Mouse (Mus musculus) cerebellum, adult 9-11 months (tissue): Measurements from ENCODE around the gene Sla2.
"Not testable (repeated sequence)": the region's sequence is repeated elsewhere in the genome, so short reads cannot be mapped to it uniquely, and the experiment has no call there.

Experiments
- DNase-seq: peaks from one replicate; pipeline ENCODE4 v3.0.0; 2022

The Sla2 gene

DNA sequence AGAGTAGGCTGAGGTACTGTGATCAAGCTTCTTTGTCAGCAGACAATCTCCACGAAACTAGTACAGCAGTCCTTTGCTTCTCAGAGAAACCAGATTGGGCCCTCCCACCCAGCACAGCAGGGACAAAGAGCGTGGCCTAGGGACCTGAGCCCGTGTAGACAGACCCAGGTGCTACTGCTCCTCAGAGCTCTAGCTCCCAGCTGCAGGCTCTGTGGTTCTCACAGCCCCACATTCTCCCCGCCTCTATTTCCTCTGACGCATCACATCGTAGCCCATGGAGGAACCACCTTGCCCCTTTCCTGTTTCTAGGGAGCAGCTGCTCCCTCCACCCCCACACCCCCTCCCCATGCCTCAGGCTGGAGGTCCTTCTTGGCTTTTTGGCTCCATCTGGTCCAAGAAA is at the start of gene Sla2:
Gene Sla2, minus strand, starts transcription at position 176 of the 400 bp plus-strand sequence.
- no peak for DNase-seq

DNA sequence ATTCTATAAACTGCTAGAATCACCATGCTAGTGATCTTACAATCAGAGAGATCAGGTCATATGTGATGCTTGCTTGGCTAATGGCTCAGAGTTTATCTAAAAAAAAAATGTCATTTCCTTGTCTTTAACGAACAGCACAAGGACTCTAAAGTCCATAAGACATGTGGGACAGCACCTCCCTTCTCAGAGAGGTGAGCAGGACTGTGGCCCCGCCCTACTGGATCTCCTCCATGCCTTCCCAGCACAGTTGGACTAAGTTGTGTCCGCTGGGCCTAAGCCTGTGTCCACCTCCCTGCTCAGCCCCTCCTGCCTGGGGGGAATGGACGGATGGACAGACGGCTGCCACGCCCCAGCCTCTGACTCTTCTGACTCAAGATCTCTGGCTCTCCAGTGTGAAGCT is 48.0 kb upstream of the Sla2 start:
- no peak for DNase-seq

DNA sequence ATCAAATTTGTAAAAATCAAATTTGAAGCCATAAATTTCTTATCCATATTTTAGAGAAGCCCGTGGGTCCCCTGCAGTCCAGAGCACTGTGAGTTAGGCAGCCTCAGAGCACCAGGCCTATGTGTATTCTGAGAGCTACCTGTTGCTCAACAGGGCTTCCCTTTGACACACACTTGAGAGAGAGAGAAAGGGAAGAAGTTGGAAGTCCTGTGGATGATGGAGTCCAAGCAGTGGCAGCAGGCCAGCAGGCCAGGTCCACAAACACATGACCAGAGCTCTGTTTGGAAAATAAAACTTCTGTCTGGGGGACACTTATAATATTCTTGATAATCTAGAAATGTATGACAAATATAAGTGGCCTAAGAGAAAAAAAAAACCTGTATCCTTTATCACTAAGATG is 46.4 kb upstream of the Sla2 start:
- no peak for DNase-seq

DNA sequence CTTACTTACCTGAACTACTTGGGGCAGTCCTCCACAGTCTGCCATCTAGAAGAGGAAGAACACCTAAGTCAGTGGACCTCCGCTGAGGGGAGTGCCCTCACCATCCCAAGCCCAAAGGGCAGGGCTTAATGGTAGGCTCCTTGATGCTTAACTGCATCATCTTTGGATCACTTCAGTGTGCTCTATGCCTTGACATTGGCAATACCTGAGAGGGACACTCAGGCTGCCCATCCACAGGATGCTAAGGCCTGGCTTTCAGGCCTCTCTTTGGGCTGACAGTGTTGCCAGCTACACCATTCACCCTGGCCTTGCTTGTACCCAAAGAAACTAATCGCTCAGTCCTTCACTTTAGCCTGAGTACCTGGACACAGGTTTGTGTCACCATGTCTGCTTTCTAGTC is 44.4 kb upstream of the Sla2 start:
- DNase-seq, result no peak

DNA sequence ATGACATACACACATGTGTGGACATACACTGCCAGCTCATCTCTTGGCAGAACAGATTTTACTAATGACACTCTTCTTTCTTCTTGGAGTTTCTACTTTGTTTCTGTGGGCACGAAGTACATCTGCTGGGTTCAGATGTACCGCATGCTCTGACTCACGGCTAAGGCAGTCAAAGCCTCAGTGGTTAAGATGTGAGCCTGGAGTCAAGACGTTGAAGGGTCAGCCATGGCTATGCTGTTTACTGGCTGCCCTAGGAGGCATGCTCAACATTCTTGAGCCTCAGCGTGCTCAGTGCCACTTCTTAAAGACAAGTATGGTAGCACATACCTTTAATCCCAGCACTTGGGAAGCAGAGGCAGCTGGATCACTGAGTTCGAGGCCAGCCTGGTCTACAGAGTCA is 43.6 kb upstream of the Sla2 start:
- DNase-seq, result no peak

DNA sequence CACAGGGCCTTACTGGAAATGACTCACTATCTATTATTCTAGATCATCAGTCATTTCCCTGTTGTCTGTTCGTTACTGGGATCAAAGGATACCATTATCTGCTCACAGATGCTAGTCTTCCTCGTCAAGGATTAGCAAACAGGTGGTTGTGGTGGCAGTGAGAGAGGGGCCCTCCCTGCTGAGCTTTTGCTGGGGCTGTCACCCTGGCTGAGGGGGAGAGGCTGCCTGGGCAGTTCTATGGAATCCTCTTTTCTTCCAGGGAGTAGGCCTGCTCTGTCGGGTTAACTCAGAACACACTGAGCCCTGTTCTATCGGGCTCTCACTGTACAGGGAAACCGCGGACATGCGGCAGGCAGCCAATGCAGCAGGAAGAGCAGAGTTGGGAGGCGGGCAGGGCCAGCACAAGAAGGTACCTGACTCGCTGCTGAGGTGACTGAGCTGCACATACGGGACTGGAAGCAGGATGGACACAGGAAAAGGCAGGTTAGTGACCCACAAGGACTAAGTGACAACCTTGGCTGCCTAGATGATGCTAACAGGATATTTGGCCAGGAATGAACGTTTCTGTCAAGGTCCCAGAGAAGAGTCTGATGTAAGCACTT is 42.6 kb upstream of the Sla2 start:
- DNase-seq, result no peak

DNA sequence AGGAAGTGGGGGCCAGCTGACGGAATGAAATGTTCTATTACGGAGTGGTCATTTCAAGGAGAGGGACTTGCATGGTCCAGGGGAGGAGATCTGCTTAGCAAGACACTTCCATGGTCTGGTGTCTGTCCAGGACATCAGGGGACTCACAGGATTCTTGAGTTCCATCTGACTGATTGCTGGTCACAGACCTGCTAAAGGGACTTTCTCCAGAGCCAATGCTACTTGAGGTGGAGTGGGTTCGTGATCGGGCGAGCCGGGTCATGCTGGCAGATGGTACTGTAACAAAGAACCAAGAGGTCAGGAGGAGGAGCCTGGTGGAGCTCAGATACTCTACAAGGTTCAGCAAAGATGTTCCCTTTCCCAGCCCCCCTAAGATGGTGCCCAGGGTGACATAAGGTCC is 41.6 kb upstream of the Sla2 start:
- DNase-seq, result no peak

DNA sequence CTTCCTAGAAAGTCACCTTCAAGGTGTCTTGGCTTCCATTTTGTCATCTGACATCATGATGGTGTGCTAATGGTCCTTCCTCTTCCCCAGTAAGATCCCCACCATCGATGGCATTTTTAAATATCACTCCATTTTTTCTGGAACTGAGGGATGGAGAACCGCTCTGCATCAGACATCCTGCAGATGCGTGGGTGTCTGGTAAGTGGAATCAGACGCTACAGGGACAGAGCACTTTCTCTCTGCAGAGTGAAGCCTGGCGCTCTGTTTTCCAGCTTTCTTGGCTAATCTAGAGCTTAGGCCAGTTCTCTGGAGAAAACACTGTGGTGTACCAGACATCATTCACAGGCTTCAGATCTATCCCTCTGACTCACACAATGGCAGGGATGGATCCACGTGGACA is 40.7 kb upstream of the Sla2 start:
- no peak for DNase-seq

DNA sequence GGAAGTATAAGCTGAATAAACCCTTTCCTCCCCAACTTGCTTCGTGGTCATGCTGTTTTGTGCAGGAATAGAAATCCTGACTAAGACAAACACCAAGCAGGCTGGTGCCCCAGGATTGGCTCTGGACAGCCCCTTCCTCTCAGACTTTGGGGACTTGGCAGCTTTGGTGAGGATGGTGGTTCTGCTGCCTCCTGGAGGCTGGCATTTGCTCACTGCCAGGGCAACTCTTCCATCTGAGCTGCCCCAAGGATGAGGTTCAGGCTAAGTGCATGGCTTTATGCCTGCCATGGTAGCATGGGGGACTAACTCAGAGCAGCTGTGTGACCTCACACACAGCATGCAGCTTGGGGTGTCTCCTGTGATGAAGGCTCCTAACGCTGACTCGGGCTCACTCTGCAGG is 38.6 kb upstream of the Sla2 start:
- DNase-seq, result not testable (repeated sequence)

DNA sequence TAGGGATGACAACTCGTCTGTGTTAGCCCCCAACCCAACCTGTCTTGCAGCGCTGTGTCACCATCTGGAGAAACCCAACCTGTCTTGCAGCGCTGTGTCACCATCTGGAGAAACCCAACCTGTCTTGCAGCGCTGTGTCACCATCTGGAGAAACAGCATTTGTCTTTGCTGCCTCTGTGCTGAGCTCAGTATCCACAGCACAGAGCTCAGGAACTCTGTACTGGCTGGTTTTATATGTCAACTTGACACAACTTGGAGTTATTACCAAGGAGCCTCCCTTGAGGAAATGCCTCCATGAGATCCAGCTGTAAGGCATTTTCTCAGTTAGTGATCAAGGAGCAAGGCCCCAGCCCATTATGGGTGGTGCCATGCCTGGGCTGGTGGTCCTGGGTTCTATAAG is 38.1 kb upstream of the Sla2 start:
- DNase-seq, result not testable (repeated sequence)

DNA sequence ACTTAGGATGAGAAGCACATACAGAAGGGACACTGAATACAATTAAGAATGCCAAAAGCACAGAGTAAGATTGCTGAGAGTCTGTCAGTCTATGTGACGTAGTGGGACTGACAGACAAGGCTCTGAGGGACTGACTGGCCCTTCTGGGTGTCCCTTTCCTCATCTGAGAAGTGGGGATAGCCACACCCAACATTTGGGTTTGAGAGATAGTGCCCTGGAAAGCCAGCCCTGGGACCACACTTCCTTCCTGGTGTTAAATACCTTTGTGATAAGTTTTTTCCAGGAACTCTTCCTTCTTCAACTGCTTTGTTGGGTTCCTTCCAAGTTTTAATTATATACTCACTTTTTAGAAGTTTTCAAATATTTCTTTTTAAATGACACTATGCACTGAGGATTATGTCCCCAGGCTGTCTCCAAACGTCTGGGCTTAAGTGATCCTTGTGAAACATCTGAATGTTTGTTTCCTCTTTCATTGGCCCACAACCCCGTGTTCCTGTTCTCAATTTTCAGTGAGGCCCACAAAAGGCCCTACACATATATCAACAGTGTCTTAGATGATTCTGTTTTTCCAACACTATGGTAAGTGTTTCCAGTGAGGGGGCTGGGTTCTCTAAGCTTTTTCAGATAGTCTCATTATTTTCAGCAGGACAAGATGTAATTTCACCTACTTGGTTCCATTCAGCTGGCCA is 37.4 kb upstream of the Sla2 start:
- no peak for DNase-seq

DNA sequence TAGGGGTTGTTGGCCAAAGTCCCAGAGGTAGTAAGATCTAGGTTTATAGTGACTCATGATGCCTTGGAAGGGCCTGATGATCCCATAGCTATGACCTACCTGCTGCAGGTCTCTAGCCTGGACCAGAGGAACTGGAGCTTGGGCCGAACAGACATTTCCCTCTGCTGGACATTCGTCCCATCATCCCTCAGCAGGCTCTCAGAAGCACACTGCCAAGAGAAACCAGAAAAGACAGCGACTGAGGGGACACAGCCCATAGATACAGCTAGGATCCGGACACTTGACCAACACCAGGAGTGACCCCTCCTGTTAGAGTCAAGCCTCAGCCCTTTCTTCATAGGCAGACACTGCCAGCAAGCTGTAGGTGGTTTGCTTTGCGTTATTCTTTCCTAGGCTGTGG is 36.1 kb upstream of the Sla2 start:
- no peak for DNase-seq

DNA sequence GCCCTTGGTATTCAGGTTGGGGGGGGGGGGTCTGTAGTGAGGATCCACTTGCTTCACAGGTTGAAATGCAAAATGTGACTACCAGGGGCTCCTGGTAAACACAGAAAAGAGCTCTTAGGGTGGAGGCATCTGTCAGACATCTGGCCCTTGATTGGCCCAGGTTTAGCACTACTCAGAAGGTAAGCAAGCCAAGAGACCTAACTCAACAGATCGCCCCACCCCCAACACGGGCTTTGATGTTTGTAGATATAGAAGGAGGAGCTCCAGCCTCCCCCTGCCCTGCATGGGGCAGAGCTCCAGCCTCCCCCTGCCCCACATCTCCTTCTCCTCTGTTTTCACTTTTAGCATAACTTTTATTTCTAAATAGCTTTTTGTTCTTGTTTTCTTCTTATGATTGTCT is 32.8 kb upstream of the Sla2 start:
- no peak for DNase-seq

DNA sequence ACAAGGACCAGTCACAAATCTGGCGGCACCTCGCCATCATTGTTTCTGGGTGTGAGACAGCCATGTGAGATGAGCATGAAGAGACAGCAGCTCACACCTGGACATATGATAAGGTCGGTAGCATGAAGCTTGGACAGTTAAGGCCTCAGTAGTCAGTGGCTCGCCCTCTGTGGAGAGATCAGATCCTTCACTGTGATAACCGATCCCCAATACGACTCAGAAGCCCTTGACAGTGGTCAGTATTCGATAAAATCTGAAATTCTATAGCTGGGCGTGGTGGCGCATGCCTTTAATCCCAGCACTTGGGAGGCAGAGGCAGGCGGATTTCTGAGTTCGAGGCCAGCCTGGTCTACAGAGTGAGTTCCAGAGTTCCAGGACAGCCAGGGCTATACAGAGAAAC is 32.2 kb upstream of the Sla2 start:
- not testable (repeated sequence) for DNase-seq

DNA sequence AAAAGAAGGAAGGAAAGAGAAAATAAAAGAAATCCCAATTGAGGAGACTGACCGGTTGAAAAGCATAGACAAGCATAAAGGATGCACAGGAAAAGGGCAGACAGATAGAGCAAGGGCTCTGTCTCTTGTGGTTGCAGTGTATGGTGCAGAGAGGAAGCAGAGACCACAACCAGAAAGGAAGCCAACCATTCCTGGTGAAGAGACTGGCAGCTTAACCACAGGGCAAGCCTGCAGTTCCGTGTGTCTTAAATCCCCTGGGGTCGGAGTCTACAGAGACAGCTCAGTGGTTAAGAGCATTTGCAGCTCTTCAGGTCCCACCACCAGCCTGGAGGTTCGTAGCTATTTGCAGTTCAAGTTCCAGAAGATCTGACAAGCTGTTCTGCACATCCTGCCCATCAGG is 31.6 kb upstream of the Sla2 start:
- DNase-seq, result no peak

DNA sequence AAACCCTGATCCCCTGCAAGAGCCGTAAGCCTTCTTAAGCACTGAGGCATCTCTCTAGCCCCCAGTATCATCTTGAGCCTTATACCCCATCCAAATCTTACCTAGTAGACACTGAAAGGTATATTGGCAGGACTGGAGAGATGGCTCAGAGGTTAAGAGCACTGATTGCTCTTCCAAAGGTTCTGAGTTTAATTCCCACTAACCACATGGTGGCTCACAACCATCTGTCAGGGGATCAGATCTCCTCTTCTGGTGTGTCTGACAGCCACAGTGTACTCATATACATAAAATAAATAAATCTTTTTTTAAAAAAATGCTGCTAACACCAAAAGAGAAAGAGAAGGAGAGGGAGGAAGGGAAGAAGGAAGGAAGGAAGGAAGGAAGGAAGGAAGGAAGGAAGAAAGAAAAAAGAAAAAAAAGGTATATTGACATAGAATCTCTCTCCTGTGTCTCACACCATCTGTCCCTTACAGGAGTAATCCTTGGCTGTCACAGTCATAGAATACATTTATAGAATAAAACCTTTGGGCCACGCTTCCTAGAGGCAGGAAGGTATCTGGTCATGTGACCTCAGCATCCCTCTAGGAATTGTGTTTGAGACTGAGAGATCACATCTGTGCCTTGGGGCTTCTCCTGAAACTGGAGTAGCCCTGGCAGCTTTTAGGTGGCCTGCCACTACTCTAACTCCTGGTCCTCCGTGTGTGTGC is 29.6 kb upstream of the Sla2 start:
- DNase-seq, result no peak

DNA sequence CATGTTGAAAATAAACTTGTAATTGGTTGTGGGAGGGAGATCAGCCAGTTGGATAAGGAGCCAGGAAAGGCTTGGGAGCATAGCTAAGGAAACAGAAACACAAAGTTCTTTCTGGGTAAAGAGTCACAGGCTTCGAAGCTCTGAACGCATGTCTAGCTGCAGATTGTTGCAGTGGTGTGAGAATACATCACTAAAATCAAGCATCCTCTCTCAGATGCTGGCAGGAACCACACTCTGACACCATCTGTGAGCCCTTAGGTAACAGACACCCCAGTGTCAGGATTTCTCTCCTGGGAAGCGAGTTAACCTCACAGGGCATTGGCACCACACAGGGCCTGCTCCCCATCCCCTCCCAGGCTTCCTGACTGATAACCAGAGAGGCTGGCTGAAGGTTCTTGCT is 28.6 kb upstream of the Sla2 start:
- DNase-seq, result no peak

DNA sequence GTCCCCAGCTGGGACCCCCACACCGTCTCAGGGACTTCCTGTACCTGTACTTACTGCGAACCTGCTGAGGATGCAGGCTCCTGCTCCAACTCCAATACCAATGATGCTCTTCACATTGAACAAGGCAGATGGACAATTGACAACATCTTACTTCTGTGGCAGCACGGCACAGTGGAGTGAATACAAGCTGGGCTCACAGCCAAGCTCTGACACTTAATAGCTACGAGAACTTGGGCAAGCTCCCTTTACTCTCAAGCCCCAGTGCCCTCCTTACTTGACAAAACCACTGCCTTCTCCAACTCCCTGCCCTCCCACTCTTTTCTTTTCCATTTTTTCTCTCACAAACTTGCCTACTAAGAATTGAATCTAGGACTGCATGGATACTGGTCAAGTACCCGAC is 26.2 kb upstream of the Sla2 start:
- DNase-seq, result no peak

DNA sequence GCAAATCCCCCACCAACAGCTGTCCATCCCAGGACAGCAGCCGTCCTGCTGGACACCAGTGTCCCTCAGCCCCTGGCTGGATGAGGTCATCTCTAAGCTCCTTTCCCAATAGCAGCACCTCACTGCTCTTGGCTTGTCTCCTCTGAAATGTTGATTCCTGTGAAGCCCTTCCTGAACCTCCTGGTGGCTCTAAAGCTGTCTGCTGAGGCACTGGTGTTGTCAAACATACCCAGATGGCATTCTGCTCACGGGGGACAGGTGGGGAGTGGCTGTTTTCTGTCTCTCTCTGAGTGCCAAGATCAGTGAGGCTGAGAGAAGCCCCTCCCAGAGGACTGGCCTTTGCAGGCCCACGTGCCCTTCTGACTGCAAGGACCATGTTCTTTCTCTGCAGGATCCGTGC is 18.9 kb upstream of the Sla2 start:
- DNase-seq, result peak; percentile 93

DNA sequence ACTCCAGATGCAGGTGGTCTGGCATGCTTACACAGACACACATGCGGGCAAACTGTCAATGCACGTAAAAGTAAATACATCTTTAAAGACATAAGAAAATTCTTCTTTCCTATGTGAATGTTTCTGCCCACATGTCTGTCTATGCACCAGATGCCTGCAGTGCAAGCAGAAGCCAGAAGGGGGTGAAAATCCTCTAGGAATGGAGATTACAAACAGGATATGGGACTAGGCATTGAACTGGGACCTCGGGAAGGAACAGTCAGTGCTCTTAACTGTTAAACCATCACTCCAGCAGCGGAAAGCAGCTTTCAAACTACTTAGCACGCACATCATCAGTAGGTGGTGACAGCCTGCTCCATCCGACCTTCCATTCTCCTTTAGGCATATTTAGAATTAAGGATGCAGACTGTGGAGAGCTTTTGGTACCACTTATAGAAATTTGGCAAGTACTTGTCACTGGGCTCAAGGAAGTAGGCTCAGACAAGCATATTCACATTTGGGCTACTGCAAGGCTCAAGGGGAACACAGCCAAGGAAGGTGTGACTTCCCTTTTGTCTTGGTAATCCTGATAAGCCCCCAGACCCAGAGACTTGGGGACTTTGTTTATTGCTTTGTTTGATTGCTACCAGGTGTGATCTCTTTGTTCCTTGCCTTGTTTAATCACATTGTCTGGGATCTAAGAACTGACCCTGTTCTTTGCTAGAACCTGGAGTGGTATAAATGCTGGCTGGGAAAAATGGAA is 18.2 kb upstream of the Sla2 start:
- DNase-seq, result peak; percentile 82

DNA sequence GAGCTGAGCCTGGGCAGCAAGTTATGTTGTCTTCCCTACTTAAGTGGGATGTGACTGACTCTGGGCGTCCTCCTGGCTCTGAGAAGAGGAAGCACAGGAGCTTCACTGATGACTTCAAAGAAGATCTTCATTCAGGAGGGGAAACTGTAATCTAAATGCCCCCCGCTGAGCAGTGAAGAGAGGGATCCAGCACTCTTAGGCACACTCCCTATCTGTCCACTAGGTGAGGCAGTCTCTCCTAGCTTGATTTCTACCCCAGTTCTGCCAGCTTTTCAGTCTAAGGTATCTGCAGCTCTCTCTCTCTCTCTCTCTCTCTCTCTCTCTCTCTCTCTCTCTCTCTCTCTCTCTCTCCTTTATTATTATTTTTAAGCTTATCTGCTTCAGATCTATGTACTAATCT is 16.4 kb upstream of the Sla2 start:
- no peak for DNase-seq

DNA sequence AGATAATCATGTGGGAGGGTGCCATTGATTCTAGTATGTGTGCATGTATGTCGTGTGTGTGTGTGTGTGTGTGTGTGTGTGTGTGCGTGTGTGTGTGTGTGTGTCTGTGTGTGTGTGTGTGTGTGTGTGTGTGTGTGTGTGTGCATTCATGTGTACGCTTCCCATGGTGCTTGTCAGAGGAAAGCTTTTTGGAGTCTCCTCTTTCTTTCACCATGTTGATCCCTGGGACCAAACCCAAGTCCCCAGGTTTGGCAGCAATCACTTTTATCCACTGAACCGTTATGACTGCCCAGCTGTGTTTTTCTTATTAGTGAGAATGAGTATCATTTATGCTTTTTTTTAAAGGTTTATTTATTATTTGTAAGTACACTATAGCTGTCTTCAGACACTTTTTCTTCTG is 15.4 kb upstream of the Sla2 start:
- DNase-seq, result not testable (repeated sequence)

DNA sequence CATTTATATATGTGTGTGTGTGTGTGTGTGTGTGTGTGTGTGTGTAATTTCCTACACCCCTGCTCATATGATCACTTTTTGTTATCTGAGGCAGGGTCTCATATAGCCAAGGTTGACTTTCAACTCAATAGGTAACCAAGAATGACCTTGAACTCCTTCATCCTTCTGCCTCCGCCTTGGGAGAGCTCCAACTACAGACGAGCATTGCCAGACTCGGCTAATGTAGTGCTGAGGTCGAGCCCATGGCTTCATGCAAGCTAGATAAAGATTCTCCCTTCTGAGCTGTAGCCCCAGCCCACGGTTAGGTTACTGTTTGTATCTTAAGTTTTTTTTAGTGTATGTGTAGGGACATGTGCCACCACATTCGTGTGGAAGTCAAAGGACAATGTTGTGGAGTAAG is 14.9 kb upstream of the Sla2 start:
- DNase-seq, result no peak

DNA sequence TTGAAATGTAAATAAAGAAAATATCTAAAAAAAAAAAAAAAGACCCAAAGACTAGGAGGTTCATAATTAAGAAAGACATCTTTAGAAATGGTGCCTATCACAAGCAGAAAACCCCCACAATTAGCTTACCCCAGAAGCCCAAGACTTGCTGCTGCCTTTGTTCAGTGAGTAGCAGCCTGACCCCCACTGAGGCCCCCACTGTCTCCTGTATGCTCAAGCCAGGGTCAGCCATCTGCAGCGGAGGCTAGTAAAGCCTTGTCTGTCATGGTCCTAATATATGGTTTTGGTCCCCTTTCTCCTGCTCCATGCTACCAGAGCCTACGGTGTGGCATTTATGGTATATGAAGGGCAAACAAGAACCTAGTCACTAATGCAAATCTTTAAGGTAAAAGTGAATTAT is 14.4 kb upstream of the Sla2 start:
- no peak for DNase-seq
